21 mouse cellular contexts compared by ENCODE assay signal in genomic region chr2:127982610-127983009, GRCm38 (mm10).
DNase-seq lines count a peak whose midpoint lies in the region; ATAC-seq and TF ChIP-seq lines count a peak whose summit lies in the region.
"Had no signal": no experiment of that assay in that cellular context is flagged by ENCODE, and none has a peak within 500 bp of the region (broad histone marks: within the 10 kb centered on the region; RNA-seq: fewer than 3 reads in every experiment).

No protein-coding gene starts in this region.

- no peak overlapping the region for H3K4me2 ChIP-seq in lung, embryonic 14.5 days
- H3K4me2 ChIP-seq in lung, embryonic 16.5 days (ENCODE audit: low read depth, low read length) = no peak overlapping the region
- H3K4me2 ChIP-seq: embryonic facial prominence, embryonic 13.5 days; embryonic facial prominence, embryonic 15.5 days; forebrain, embryonic 12.5 days had no signal

- ATAC-seq in lung, embryonic 14.5 days (ENCODE audit: insufficient read depth) = peak; percentile 35; the same call in 1 of the 2 replicates
- peak; percentile 61 for ATAC-seq in lung, embryonic 16.5 days (ENCODE audit: low read depth)
- ATAC-seq: forebrain, embryonic 14.5 days had no signal

- H3K36me3 ChIP-seq in heart, embryonic 10.5 days = no peaks in the 10 kb centered on the region
- no peaks in the 10 kb centered on the region for H3K36me3 ChIP-seq in lung, embryonic 14.5 days (ENCODE audit: insufficient read depth)
- H3K36me3 ChIP-seq in lung, embryonic 16.5 days (ENCODE audit: control insufficient read depth, insufficient read depth, low read length) = no peaks in the 10 kb centered on the region
- H3K36me3 ChIP-seq: embryonic facial prominence, embryonic 13.5 days; embryonic facial prominence, embryonic 15.5 days; forebrain, embryonic 10.5 days; forebrain, embryonic 12.5 days had no signal

- H3K9me3 ChIP-seq in heart, embryonic 10.5 days = no peaks in the 10 kb centered on the region
- H3K9me3 ChIP-seq in lung, embryonic 14.5 days (ENCODE audit: low read depth, low read length) = no peaks in the 10 kb centered on the region
- H3K9me3 ChIP-seq in lung, embryonic 16.5 days (ENCODE audit: control insufficient read depth, low read length) = no peaks in the 10 kb centered on the region
- H3K9me3 ChIP-seq: embryonic facial prominence, embryonic 13.5 days; embryonic facial prominence, embryonic 15.5 days; forebrain, embryonic 10.5 days; forebrain, embryonic 12.5 days had no signal

- H3K4me3 ChIP-seq in heart, embryonic 10.5 days = no peak overlapping the region
- H3K4me3 ChIP-seq in lung, embryonic 14.5 days (ENCODE audit: low read depth, low read length) = no peak overlapping the region
- no peak overlapping the region for H3K4me3 ChIP-seq in lung, embryonic 16.5 days (ENCODE audit: low read length)
- H3K4me3 ChIP-seq: embryonic facial prominence, embryonic 13.5 days; embryonic facial prominence, embryonic 15.5 days; erythroblast, embryonic 14.5 days; forebrain, embryonic 10.5 days; forebrain, embryonic 12.5 days had no signal

- no peak for TF ChIP-seq CTCF in lung, embryonic 14.5 days (IDR thresholded peaks at IDR 0.05; ENCODE audit: low read depth)

- H3K4me1 ChIP-seq in heart, embryonic 10.5 days = no peaks in the 10 kb centered on the region
- 0 out of 2 replicates have a peak, but pooled peaks cover under 1% of the 10 kb centered on the region for H3K4me1 ChIP-seq in lung, embryonic 14.5 days (ENCODE audit: insufficient read depth)
- H3K4me1 ChIP-seq in lung, embryonic 16.5 days (replicated peaks; ENCODE audit: control insufficient read depth, insufficient read depth, low read length) = no peaks in the 10 kb centered on the region
- H3K4me1 ChIP-seq: embryonic facial prominence, embryonic 15.5 days; forebrain, embryonic 12.5 days had no signal

- peak; percentile 24 for DNase-seq in heart, embryonic 10.5 days (ENCODE audit: low spot score)
- DNase-seq in heart, postnatal 10 days = no peak
- peak; percentile 37 for DNase-seq in lung, embryonic 14.5 days
- DNase-seq in lung, postnatal 10 days = no peak
- no peak for DNase-seq in lung, adult 18-20 months
- DNase-seq: adrenal gland, postnatal 10 days; adrenal gland, postnatal 25 days; cerebellum, adult 11 months; cerebellum, adult 18-20 months; cerebellum, adult 8-10 months; cerebellum, adult 9-11 months; cerebellum, postnatal 14 days; cerebellum, postnatal 36 days; embryo, embryonic 11 days had no signal

- H3K27ac ChIP-seq in heart, embryonic 10.5 days = no peak overlapping the region
- H3K27ac ChIP-seq in lung, embryonic 14.5 days (ENCODE audit: low read depth) = no peak overlapping the region
- H3K27ac ChIP-seq in lung, embryonic 16.5 days (ENCODE audit: low read length) = no peak overlapping the region
- H3K27ac ChIP-seq: embryonic facial prominence, embryonic 13.5 days; embryonic facial prominence, embryonic 15.5 days; forebrain, embryonic 10.5 days; forebrain, embryonic 12.5 days had no signal

- H3K9ac ChIP-seq in lung, embryonic 14.5 days = no peak overlapping the region
- no peak overlapping the region for H3K9ac ChIP-seq in lung, embryonic 16.5 days (ENCODE audit: low read length)
- H3K9ac ChIP-seq: embryonic facial prominence, embryonic 13.5 days; embryonic facial prominence, embryonic 15.5 days; forebrain, embryonic 12.5 days had no signal

- intact Hi-C loops in heart, postnatal 10 days (cut with DNase I) = no loop called here

- no peaks in the 10 kb centered on the region for H3K27me3 ChIP-seq in heart, embryonic 10.5 days (ENCODE audit: insufficient read depth, poor library complexity, severe bottlenecking)
- no peaks in the 10 kb centered on the region for H3K27me3 ChIP-seq in lung, embryonic 14.5 days (ENCODE audit: insufficient read depth, low read length)
- H3K27me3 ChIP-seq in lung, embryonic 16.5 days (ENCODE audit: control insufficient read depth, insufficient read depth, low read depth, low read length) = no peaks in the 10 kb centered on the region
- H3K27me3 ChIP-seq: embryonic facial prominence, embryonic 13.5 days; embryonic facial prominence, embryonic 15.5 days; forebrain, embryonic 12.5 days had no signal

- 90% methylated on average over 3 of the region's 3 CpGs for WGBS in heart, embryonic 10.5 days
- WGBS in lung, embryonic 14.5 days = 38% methylated on average over 3 of the region's 3 CpGs
- WGBS in lung, embryonic 16.5 days = 36% methylated on average over 3 of the region's 3 CpGs

Comparison
In these comparisons a context has a peak if more than half of its experiments do, and no peak if none do; other contexts are left out.
1. DNase-seq: peak in heart, embryonic 10.5 days (single experiment) and lung, embryonic 14.5 days (single experiment); none in heart, postnatal 10 days (0 of 2), lung, postnatal 10 days (single experiment) and lung, adult 18-20 months (0 of 2).